Mouse (Mus musculus): Measurements from ENCODE around the gene Gm13212. TPM values are rescaled to one million over a fixed set of nuclear protein-coding genes. Genes with fewer than 3 reads are reported as not detected.
"Not testable (repeated sequence)": the region's sequence is repeated elsewhere in the genome, so short reads cannot be mapped to it uniquely, and the experiment has no call there.

The Gm13212 gene
- 0.11 TPM in 1 of 2 replicates, not detected in the other for polyA plus RNA-seq (2012; rRNA removed)

DNA sequence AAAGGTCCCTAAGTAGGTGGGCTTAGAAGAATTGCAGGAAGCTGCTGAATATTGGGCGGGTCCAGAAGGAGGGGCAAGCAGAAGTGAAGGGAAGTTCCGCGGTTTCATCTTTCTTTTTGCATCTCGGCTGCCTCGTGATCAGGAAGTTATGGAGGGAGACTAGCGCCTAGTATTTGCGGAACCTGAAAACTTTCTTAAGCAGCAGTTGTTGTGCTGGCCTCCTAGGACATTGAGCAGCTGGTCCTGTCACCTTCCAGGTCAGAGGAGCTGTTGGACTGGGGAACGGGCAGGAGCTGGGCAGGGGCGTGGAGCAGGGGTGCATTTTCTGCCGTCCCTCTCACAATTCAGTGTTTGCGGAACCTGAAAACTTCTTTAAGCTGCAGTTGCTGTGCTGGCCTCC, at the start of gene Gm13212:
TSS of gene Gm13212 (plus strand) at position 89 of the 400 bp plus-strand sequence.
- H3K27me3 ChIP-seq (replicated peaks; ENCODE audit: control insufficient read depth, insufficient read depth, low read length); H3K36me3 ChIP-seq (ENCODE audit: control insufficient read depth, insufficient read depth, low read length); H3K4me1 ChIP-seq (ENCODE audit: control insufficient read depth, insufficient read depth, low read length); H3K4me3 ChIP-seq (ENCODE audit: insufficient read depth, low read depth, low read length); DNase-seq; H3K27ac ChIP-seq (ENCODE audit: insufficient read depth, low read depth, low read length): not testable (repeated sequence)
- 18% methylated on average over 11 of the region's 11 CpGs for WGBS

DNA sequence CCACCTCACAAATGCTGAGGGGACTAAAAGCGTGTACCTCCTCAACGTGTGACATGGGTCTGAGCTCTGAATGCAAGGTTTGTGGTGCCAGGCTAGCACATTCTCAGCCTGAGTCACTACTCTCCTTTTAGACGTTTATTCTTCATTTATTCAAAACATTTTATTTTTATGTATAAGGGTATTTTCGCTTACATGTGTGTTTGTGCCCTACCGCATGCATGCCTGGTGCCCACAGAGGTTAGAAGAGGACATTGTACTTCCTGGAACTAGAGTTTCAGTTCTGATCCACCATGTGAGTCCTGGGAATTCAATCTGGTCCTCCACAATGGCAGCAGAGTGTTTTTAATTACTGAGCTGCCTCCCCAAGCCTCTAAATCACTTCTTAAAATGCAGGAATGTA, 41.1 kb upstream of the Gm13212 start:
- H3K36me3 ChIP-seq (ENCODE audit: control insufficient read depth, insufficient read depth, low read length); H3K27me3 ChIP-seq (replicated peaks; ENCODE audit: control insufficient read depth, insufficient read depth, low read length); H3K4me3 ChIP-seq (ENCODE audit: insufficient read depth, low read depth, low read length); H3K27ac ChIP-seq (ENCODE audit: insufficient read depth, low read depth, low read length); H3K4me1 ChIP-seq (ENCODE audit: control insufficient read depth, insufficient read depth, low read length); DNase-seq: not testable (repeated sequence)
- 70% methylated on average over 5 of the region's 5 CpGs for WGBS

DNA sequence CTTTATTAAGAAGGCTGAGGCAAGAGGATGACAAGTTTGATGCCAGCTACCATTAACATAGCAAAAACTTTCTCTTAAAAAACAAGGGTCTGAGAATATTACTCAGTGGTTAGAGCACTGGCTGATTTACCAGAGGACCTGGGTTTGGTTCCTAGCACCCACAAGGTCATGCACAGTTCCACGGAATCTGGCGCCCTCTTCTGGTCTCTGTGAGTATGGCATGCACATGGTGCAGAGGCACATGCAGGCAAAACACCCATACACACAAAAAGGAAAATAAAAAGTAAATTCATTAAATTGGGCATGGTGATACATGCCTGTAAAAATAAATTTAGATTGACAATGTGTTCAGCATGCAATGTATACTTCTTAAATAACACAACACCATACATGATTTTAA, 39.9 kb upstream of the Gm13212 start:
- WGBS = 22% methylated on average over 2 of the region's 2 CpGs
- not testable (repeated sequence) for DNase-seq; H3K27ac ChIP-seq (ENCODE audit: insufficient read depth, low read depth, low read length); H3K4me1 ChIP-seq (ENCODE audit: control insufficient read depth, insufficient read depth, low read length); H3K27me3 ChIP-seq (replicated peaks; ENCODE audit: control insufficient read depth, insufficient read depth, low read length); H3K36me3 ChIP-seq (ENCODE audit: control insufficient read depth, insufficient read depth, low read length); H3K4me3 ChIP-seq (ENCODE audit: insufficient read depth, low read depth, low read length)

DNA sequence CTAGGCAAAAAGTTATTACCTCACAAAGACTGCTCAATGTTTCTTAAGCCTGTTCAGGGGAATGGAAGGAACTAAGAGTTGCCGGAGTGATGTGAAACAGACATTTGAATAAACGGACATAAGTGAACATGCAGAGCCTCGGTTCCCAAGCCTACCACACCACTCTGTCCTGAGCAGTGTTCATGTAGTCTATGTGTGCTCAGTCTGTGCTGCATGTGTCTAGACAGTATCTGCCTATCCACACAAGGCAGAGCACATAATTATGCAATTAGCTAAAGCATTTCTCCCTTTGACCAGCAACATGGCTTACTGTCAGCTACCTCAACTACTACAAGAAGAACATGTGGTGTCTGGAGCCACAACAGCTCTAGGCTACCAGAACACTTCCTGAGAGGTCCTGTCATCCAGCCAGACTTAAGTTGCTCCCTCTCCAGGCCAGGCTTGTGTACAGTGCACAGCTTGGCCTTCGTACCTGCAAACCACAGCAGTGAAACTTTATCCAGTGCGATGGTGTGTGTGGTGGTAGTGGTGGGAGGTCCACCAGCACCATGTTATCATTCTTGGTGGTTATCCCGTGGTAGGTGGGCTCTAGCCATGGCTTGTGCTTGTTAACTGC, 39.1 kb upstream of the Gm13212 start:
- not testable (repeated sequence) for H3K27me3 ChIP-seq (replicated peaks; ENCODE audit: control insufficient read depth, insufficient read depth, low read length); H3K4me3 ChIP-seq (ENCODE audit: insufficient read depth, low read depth, low read length); H3K27ac ChIP-seq (ENCODE audit: insufficient read depth, low read depth, low read length); H3K36me3 ChIP-seq (ENCODE audit: control insufficient read depth, insufficient read depth, low read length); DNase-seq; H3K4me1 ChIP-seq (ENCODE audit: control insufficient read depth, insufficient read depth, low read length)
- 70% methylated on average over 6 of the region's 6 CpGs for WGBS

DNA sequence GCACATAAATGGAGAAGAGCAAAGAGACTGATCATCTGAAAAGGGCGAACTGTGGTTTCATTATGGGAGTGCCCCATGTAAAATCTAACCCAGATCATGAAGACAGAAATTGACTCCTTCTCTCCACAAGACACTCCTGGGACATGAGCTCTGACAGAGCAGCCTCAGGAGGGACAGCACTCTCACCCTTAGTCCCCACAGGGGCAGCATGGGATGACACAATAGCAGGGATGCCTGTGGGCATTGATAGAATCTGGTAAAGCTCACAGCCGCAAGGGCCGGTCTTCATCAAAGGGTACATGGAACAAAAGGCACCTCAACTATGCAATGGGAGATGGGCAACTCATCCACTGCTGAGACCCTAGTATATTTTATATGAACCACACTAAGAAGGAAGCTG, 38.5 kb upstream of the Gm13212 start:
- WGBS = 91% methylated on average over 3 of the region's 3 CpGs
- not testable (repeated sequence) for H3K4me1 ChIP-seq (ENCODE audit: control insufficient read depth, insufficient read depth, low read length); H3K36me3 ChIP-seq (ENCODE audit: control insufficient read depth, insufficient read depth, low read length); H3K27ac ChIP-seq (ENCODE audit: insufficient read depth, low read depth, low read length); H3K4me3 ChIP-seq (ENCODE audit: insufficient read depth, low read depth, low read length); DNase-seq; H3K27me3 ChIP-seq (replicated peaks; ENCODE audit: control insufficient read depth, insufficient read depth, low read length)

DNA sequence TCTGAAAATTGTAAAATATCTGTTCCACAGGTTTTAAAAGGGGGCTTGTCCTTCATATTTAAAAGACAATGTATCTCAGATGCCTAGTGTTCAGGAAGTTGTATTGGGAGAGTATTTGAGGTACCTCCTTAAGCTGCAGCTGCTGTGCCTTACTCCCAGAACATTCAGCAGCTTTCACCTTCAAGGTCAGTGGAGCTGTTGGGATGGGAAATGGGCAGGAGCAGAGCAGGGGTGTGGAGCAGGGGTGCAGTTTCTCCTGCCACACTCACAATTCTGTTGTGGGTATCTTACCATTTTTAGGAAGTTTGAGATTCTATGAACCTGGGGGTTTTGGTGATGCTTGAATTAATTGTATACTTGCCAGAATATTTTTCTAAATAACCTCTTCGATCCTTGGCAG, 28.3 kb upstream of the Gm13212 start:
- WGBS = 67% methylated on average over 1 of the region's 1 CpGs
- H3K4me3 ChIP-seq (ENCODE audit: insufficient read depth, low read depth, low read length) = no peak overlapping the region
- H3K27me3 ChIP-seq (replicated peaks; ENCODE audit: control insufficient read depth, insufficient read depth, low read length) = no peaks in the 10 kb centered on the region
- TF ChIP-seq CTCF (conservative IDR thresholded peaks at IDR 0.05; ENCODE audit: insufficient read depth, insufficient read length, low read depth, low read length) (no peak), POLR2A (IDR thresholded peaks at IDR 0.05; ENCODE audit: low read depth, low read length) (no peak)
- H3K4me1 ChIP-seq (ENCODE audit: control insufficient read depth, insufficient read depth, low read length) = no peaks in the 10 kb centered on the region
- DNase-seq = no peak
- H3K36me3 ChIP-seq (ENCODE audit: control insufficient read depth, insufficient read depth, low read length) = no peaks in the 10 kb centered on the region
- no peak overlapping the region for H3K27ac ChIP-seq (ENCODE audit: insufficient read depth, low read depth, low read length)

DNA sequence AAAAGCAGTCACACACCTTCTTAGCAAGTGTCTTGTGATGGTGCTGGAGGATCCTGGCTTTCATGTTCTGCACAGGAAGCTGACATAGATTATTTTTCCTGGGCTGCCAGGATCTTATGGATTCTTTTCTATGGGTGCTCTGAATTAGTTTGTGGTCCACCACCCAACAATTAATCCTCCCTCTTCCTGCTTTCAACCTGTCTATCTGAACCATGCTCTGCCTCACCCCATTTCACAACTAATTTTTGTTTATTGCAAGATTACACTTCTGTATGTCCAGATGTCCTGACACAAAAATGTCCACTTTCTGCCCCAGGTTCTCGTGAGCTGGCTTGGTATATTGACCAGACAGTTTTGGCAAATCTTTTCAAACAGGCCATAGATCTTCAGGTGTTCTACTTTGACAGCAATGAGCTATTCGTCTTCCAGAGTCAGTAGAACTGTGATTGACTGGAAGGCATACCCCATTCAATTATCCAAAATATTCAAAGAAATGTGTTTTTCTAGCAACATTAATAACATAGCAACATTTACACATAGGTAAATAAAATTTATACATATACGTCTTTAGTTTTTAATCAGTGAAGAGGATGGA, 25.4 kb upstream of the Gm13212 start:
- no peak for DNase-seq
- H3K27ac ChIP-seq (ENCODE audit: insufficient read depth, low read depth, low read length) = no peak overlapping the region
- no peak overlapping the region for H3K4me3 ChIP-seq (ENCODE audit: insufficient read depth, low read depth, low read length)
- no peaks in the 10 kb centered on the region for H3K4me1 ChIP-seq (ENCODE audit: control insufficient read depth, insufficient read depth, low read length)
- no peaks in the 10 kb centered on the region for H3K27me3 ChIP-seq (replicated peaks; ENCODE audit: control insufficient read depth, insufficient read depth, low read length)
- no peaks in the 10 kb centered on the region for H3K36me3 ChIP-seq (ENCODE audit: control insufficient read depth, insufficient read depth, low read length)
- TF ChIP-seq CTCF (conservative IDR thresholded peaks at IDR 0.05; ENCODE audit: insufficient read depth, insufficient read length, low read depth, low read length) (no peak), POLR2A (IDR thresholded peaks at IDR 0.05; ENCODE audit: low read depth, low read length) (no peak)
- WGBS = 33% methylated on average over 3 of the region's 3 CpGs

DNA sequence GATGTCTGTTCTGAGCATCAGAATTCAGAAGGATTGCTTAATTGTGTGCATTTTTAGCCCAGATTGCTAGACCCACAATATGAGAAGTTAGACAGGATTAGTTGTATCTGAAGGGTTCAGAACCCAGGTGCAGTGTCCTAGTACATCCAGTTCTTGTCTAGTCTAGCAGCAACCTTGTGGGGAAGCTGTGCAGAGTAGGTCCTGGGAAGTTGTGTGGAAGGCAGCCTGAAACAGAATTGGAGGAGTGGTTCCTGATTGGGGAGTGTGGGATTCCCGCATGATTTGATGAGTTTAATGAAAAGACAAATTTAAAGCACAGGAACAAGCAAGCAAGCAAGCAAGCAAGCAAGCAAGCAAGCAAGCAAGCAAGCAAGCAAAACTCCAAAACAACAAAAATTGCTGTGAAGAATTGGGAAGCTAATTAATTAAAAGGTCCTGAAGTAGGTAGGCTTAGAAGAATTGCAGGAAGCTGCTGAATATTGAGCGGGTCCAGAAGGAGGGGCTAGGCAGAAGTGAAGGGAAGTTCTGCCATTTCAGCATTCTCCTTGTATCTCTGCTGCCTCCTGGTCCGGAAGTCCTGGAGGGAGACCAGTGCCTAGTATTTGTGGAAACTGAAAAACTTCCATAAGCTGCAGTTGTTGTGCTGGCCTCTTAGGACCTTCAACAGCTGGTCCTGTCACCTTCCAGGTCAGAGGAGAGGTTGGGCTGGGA, 20.7 kb upstream of the Gm13212 start:
- no peak for DNase-seq

DNA sequence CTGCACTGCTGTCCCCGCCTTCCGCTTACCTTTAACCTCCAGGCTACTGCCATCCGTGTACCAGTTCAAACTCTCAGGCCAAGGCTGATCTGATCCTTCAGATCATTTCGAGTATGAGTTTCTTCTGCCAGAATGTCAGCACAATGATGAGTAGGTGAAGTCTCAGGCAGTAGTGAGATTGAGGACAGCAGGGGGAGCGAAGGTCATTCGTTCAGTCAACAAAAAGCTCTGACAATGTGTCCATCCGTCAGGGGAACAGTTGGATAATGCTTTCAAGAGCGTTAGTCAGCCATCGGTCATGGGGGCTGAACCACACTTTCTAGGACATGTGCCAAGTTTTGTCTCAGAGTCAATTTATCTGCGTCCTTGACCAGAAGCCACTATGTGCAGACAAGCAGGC, 14.5 kb upstream of the Gm13212 start:
- not testable (repeated sequence) for H3K36me3 ChIP-seq (ENCODE audit: control insufficient read depth, insufficient read depth, low read length); H3K4me1 ChIP-seq (ENCODE audit: control insufficient read depth, insufficient read depth, low read length); H3K27me3 ChIP-seq (replicated peaks; ENCODE audit: control insufficient read depth, insufficient read depth, low read length); H3K27ac ChIP-seq (ENCODE audit: insufficient read depth, low read depth, low read length); DNase-seq; H3K4me3 ChIP-seq (ENCODE audit: insufficient read depth, low read depth, low read length)
- WGBS = 81% methylated on average over 8 of the region's 10 CpGs

More for the DNA sequence above, 20.7 kb upstream of the Gm13212 start:
- H3K36me3 ChIP-seq (ENCODE audit: control insufficient read depth, insufficient read depth, low read length) = no peaks in the 10 kb centered on the region
- no peak overlapping the region for H3K27ac ChIP-seq (ENCODE audit: insufficient read depth, low read depth, low read length)
- H3K4me3 ChIP-seq (ENCODE audit: insufficient read depth, low read depth, low read length) = no peak overlapping the region
- WGBS = 71% methylated on average over 3 of the region's 3 CpGs
- TF ChIP-seq POLR2A (IDR thresholded peaks at IDR 0.05; ENCODE audit: low read depth, low read length) = no peak
- no peak for TF ChIP-seq CTCF (conservative IDR thresholded peaks at IDR 0.05; ENCODE audit: insufficient read depth, insufficient read length, low read depth, low read length)
- no peaks in the 10 kb centered on the region for H3K4me1 ChIP-seq (ENCODE audit: control insufficient read depth, insufficient read depth, low read length)
- H3K27me3 ChIP-seq (replicated peaks; ENCODE audit: control insufficient read depth, insufficient read depth, low read length) = no peaks in the 10 kb centered on the region

DNA sequence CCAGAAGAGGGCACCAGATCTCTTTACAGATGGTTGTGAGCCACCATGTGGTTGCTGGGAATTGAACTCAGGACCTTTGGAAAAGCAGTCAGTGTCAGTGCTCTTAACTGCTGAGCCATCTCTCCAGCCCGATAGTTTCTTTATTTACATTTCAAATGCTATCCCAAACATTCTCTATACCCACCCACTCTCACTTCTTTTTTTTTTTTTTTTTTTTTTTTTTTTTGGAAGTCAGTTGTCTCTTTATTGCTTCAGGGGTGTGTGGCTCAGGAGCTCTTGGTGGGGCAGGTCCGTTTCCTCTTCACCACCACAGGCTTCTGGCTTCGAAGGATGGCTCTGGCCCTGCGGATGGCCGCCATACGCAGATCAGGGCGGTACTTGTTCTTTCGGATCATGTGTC, 8.3 kb upstream of the Gm13212 start:
- H3K27me3 ChIP-seq (replicated peaks; ENCODE audit: control insufficient read depth, insufficient read depth, low read length); H3K27ac ChIP-seq (ENCODE audit: insufficient read depth, low read depth, low read length); H3K4me1 ChIP-seq (ENCODE audit: control insufficient read depth, insufficient read depth, low read length); H3K36me3 ChIP-seq (ENCODE audit: control insufficient read depth, insufficient read depth, low read length); DNase-seq; H3K4me3 ChIP-seq (ENCODE audit: insufficient read depth, low read depth, low read length): not testable (repeated sequence)
- 86% methylated on average over 8 of the region's 8 CpGs for WGBS

DNA sequence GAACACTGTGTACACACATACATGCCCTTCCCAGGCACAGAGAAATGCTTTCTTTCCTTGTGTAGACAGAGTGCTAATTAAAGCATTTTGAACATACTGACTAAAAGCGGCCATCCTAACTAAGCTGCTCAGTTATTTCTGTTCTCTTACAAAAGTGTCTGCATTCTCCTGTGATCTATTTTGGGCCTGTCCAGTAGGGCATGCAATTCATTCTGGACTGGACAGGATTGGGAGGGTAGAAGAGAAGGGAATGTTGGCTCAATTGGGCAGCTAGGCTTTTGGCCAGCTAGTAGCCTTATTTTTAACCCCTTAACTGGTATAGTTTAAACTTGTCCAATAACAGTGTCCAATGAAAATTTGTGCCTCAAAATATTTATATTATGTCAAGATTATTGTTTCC, 4.6 kb upstream of the Gm13212 start:
- H3K36me3 ChIP-seq (ENCODE audit: control insufficient read depth, insufficient read depth, low read length); H3K4me3 ChIP-seq (ENCODE audit: insufficient read depth, low read depth, low read length); H3K27ac ChIP-seq (ENCODE audit: insufficient read depth, low read depth, low read length); H3K4me1 ChIP-seq (ENCODE audit: control insufficient read depth, insufficient read depth, low read length); H3K27me3 ChIP-seq (replicated peaks; ENCODE audit: control insufficient read depth, insufficient read depth, low read length); DNase-seq: not testable (repeated sequence)
- 88% methylated on average over 1 of the region's 1 CpGs for WGBS

Measured in kidney, adult 2 months (tissue).